7 mouse cellular contexts compared by ENCODE assay signal in genomic region chr2:155235746-155236361, GRCm38 (mm10). TPM values are rescaled to one million over a fixed set of nuclear protein-coding genes. Genes with fewer than 3 reads are reported as not detected.
DNase-seq lines count a peak whose midpoint lies in the region; ATAC-seq and TF ChIP-seq lines count a peak whose summit lies in the region.

No protein-coding gene starts in this region.

- H3K9ac ChIP-seq in embryonic facial prominence, embryonic 14.5 days (ENCODE audit: low read depth, low read length): peak overlapping the region; percentile 89
- peak overlapping the region; percentile 90 for H3K9ac ChIP-seq in intestine, embryonic 16.5 days (ENCODE audit: low read depth, low read length)
- H3K9ac ChIP-seq in neural tube, embryonic 11.5 days (ENCODE audit: low read length): peak overlapping the region; percentile 87

- ATAC-seq in embryonic facial prominence, embryonic 14.5 days (ENCODE audit: low read depth): peak; percentile 91
- ATAC-seq in intestine, embryonic 16.5 days: peak; percentile 89
- ATAC-seq in neural tube, embryonic 11.5 days (ENCODE audit: insufficient read depth, low FRiP score, low TSS enrichment): peak; percentile 82

- DNase-seq in testis, postnatal 14 days (ENCODE audit: low spot score): no peak
- DNase-seq in embryonic facial prominence, embryonic 14.5 days (ENCODE audit: low spot score): peak; percentile 93
- DNase-seq in neural tube, embryonic 11.5 days (ENCODE audit: low spot score): no peak
- DNase-seq in spleen, adult 12 weeks (ENCODE audit: low spot score): no peak
- DNase-seq in urinary bladder, postnatal 10 days (ENCODE audit: low spot score): no peak

- H3K27me3 ChIP-seq in testis, adult 2 months (ENCODE audit: control insufficient read depth, insufficient read depth, low read length): no peaks in the 10 kb centered on the region
- no peaks in the 10 kb centered on the region for H3K27me3 ChIP-seq in embryonic facial prominence, embryonic 14.5 days (replicated peaks; ENCODE audit: control insufficient read depth, insufficient read depth, low read length)
- no peaks in the 10 kb centered on the region for H3K27me3 ChIP-seq in intestine, embryonic 16.5 days (replicated peaks; ENCODE audit: control insufficient read depth, insufficient read depth, low read length)
- H3K27me3 ChIP-seq in neural tube, embryonic 11.5 days (ENCODE audit: control insufficient read depth, insufficient read depth, low read length): no peaks in the 10 kb centered on the region

- 4% methylated on average over 13 of the region's 13 CpGs for WGBS in embryonic facial prominence, embryonic 14.5 days
- WGBS in intestine, embryonic 16.5 days: 4% methylated on average over 13 of the region's 13 CpGs
- WGBS in neural tube, embryonic 11.5 days: 7% methylated on average over 13 of the region's 13 CpGs

- peak overlapping the region; percentile 83 for H3K4me2 ChIP-seq in embryonic facial prominence, embryonic 14.5 days (ENCODE audit: low read depth, low read length)
- peak overlapping the region; percentile 65 for H3K4me2 ChIP-seq in intestine, embryonic 16.5 days (ENCODE audit: low read depth, low read length)
- H3K4me2 ChIP-seq in neural tube, embryonic 11.5 days (ENCODE audit: low read depth): peak overlapping the region; percentile 61

- peak overlapping the region; percentile 91 for H3K27ac ChIP-seq in testis, adult 2 months (ENCODE audit: control insufficient read depth, insufficient read depth, low read depth, low read length)
- H3K27ac ChIP-seq in embryonic facial prominence, embryonic 14.5 days (replicated peaks; ENCODE audit: low read depth, low read length): peak overlapping the region; percentile 77
- peak overlapping the region; percentile 75 for H3K27ac ChIP-seq in intestine, embryonic 16.5 days (ENCODE audit: low read length)
- H3K27ac ChIP-seq in neural tube, embryonic 11.5 days (ENCODE audit: low read depth, low read length): peak overlapping the region; percentile 67

- TF ChIP-seq CTCF in testis, adult 2 months (IDR thresholded peaks at IDR 0.05; ENCODE audit: control insufficient read depth, insufficient read depth, insufficient replicate concordance, low read depth, low read length): no peak

- peaks cover 9% of the 10 kb centered on the region for H3K4me1 ChIP-seq in testis, adult 2 months (ENCODE audit: control insufficient read depth, insufficient read depth, low read length)
- H3K4me1 ChIP-seq in embryonic facial prominence, embryonic 14.5 days (ENCODE audit: control insufficient read depth, insufficient read depth, low read length): peaks cover 11% of the 10 kb centered on the region
- peaks cover 12% of the 10 kb centered on the region for H3K4me1 ChIP-seq in intestine, embryonic 16.5 days (ENCODE audit: control insufficient read depth, insufficient read depth, low read length)
- H3K4me1 ChIP-seq in neural tube, embryonic 11.5 days (ENCODE audit: control insufficient read depth, insufficient read depth, low read length): peaks cover 9% of the 10 kb centered on the region

- peak overlapping the region; percentile 94 for H3K4me3 ChIP-seq in testis, adult 2 months (ENCODE audit: control insufficient read depth, low read depth, low read length)
- H3K4me3 ChIP-seq in embryonic facial prominence, embryonic 14.5 days (ENCODE audit: low read depth, low read length): peak overlapping the region; percentile 83
- peak overlapping the region; percentile 80 for H3K4me3 ChIP-seq in intestine, embryonic 16.5 days (ENCODE audit: low read length)
- H3K4me3 ChIP-seq in neural tube, embryonic 11.5 days (ENCODE audit: low read depth, low read length): peak overlapping the region; percentile 68

- H3K9me3 ChIP-seq in embryonic facial prominence, embryonic 14.5 days (ENCODE audit: control insufficient read depth, low read length): no peaks in the 10 kb centered on the region
- H3K9me3 ChIP-seq in intestine, embryonic 16.5 days (ENCODE audit: control insufficient read depth, low read length): no peaks in the 10 kb centered on the region
- no peaks in the 10 kb centered on the region for H3K9me3 ChIP-seq in neural tube, embryonic 11.5 days (ENCODE audit: control insufficient read depth, low read length)

- H3K36me3 ChIP-seq in testis, adult 2 months (ENCODE audit: control insufficient read depth, insufficient read depth, low read length): no peaks in the 10 kb centered on the region
- H3K36me3 ChIP-seq in embryonic facial prominence, embryonic 14.5 days (ENCODE audit: control insufficient read depth, insufficient read depth, low read length): no peaks in the 10 kb centered on the region
- H3K36me3 ChIP-seq in intestine, embryonic 16.5 days (ENCODE audit: control insufficient read depth, insufficient read depth, low read length): no peaks in the 10 kb centered on the region
- H3K36me3 ChIP-seq in neural tube, embryonic 11.5 days (ENCODE audit: control insufficient read depth, insufficient read depth, low read length): no peaks in the 10 kb centered on the region; the same call in 1 of the 2 replicates

- TF ChIP-seq POLR2A in testis, adult 2 months (IDR thresholded peaks at IDR 0.05; ENCODE audit: control insufficient read depth, low read depth, low read length): no peak

RNA-seq across cellular contexts. Expression of gene Dynlrb1, which starts 0.5 kb away (rescaled TPM):
- polyA plus RNA-seq in testis, adult 2 months (2012; rRNA removed): 53.6 and 60.8 TPM in 2 replicates
- 453 and 460 TPM in 2 replicates for polyA plus RNA-seq in embryonic facial prominence, embryonic 14.5 days (2014; fragmentation: Nextera tagmentation; extraction: Ambion mirVana)
- 328 and 337 TPM in 2 replicates for polyA plus RNA-seq in intestine, embryonic 16.5 days (2015; fragmentation: Nextera tagmentation; extraction: Ambion mirVana)
- polyA plus RNA-seq in neural tube, embryonic 11.5 days (2014; fragmentation: Nextera tagmentation; extraction: Ambion mirVana): 515 and 522 TPM in 2 replicates

RNA-seq across cellular contexts. Expression of gene Map1lc3a, which starts 40.2 kb away (rescaled TPM):
- 897 and 985 TPM in 2 replicates for polyA plus RNA-seq in testis, adult 2 months (2012; rRNA removed)
- polyA plus RNA-seq in embryonic facial prominence, embryonic 14.5 days (2014; fragmentation: Nextera tagmentation; extraction: Ambion mirVana): 241 and 248 TPM in 2 replicates
- polyA plus RNA-seq in intestine, embryonic 16.5 days (2015; fragmentation: Nextera tagmentation; extraction: Ambion mirVana): 131 and 136 TPM in 2 replicates
- polyA plus RNA-seq in neural tube, embryonic 11.5 days (2014; fragmentation: Nextera tagmentation; extraction: Ambion mirVana): 186 and 191 TPM in 2 replicates
